In genomic region chr1:69790337-69791250, GRCm38 (mm10) we compare ENCODE assay signal across 8 mouse cellular contexts. TPM values are rescaled to one million over a fixed set of nuclear protein-coding genes. Genes with fewer than 3 reads are reported as not detected.
DNase-seq lines count a peak whose midpoint lies in the region; ATAC-seq and TF ChIP-seq lines count a peak whose summit lies in the region.

No protein-coding gene starts in this region.

- H3K27ac ChIP-seq in embryonic facial prominence, embryonic 10.5 days (replicated peaks): no peak overlapping the region
- H3K27ac ChIP-seq in heart, embryonic 12.5 days (ENCODE audit: poor library complexity, severe bottlenecking): no peak overlapping the region
- no peak overlapping the region for H3K27ac ChIP-seq in kidney, postnatal 0 days
- no peak overlapping the region for H3K27ac ChIP-seq in limb, embryonic 15.5 days

- no peaks in the 10 kb centered on the region; the same call in 1 of the 2 replicates for H3K4me1 ChIP-seq in embryonic facial prominence, embryonic 10.5 days
- no peaks in the 10 kb centered on the region for H3K4me1 ChIP-seq in heart, embryonic 12.5 days (replicated peaks)
- no peaks in the 10 kb centered on the region for H3K4me1 ChIP-seq in kidney, postnatal 0 days (replicated peaks; ENCODE audit: insufficient read depth, low read length)
- H3K4me1 ChIP-seq in limb, embryonic 15.5 days: no peaks in the 10 kb centered on the region

- H3K4me2 ChIP-seq in heart, embryonic 12.5 days: peak overlapping the region; percentile 24; the same call in 1 of the 2 replicates
- peak overlapping the region; percentile 55 for H3K4me2 ChIP-seq in kidney, postnatal 0 days (ENCODE audit: low read length)
- H3K4me2 ChIP-seq in limb, embryonic 15.5 days: peak overlapping the region; percentile 40

- no peaks in the 10 kb centered on the region for H3K9me3 ChIP-seq in embryonic facial prominence, embryonic 10.5 days
- H3K9me3 ChIP-seq in heart, embryonic 12.5 days (replicated peaks): no peaks in the 10 kb centered on the region
- no peaks in the 10 kb centered on the region for H3K9me3 ChIP-seq in kidney, postnatal 0 days (replicated peaks; ENCODE audit: low read length)
- H3K9me3 ChIP-seq in limb, embryonic 15.5 days: no peaks in the 10 kb centered on the region

- H3K36me3 ChIP-seq in embryonic facial prominence, embryonic 10.5 days (replicated peaks): no peaks in the 10 kb centered on the region
- no peaks in the 10 kb centered on the region for H3K36me3 ChIP-seq in heart, embryonic 12.5 days
- no peaks in the 10 kb centered on the region for H3K36me3 ChIP-seq in kidney, postnatal 0 days (ENCODE audit: insufficient read depth, low read length)
- no peaks in the 10 kb centered on the region for H3K36me3 ChIP-seq in limb, embryonic 15.5 days

- peak; percentile 88 for ATAC-seq in CD4-positive, CD25-positive, alpha-beta regulatory T cell, adult 4 months
- no peak for ATAC-seq in heart, embryonic 12.5 days (ENCODE audit: insufficient number of reproducible peaks, low FRiP score)
- ATAC-seq in kidney, postnatal 0 days (replicated peaks; ENCODE audit: low FRiP score, low read depth): no peak
- no peak for ATAC-seq in limb, embryonic 15.5 days (ENCODE audit: insufficient number of reproducible peaks, low FRiP score, low TSS enrichment, low read depth)

- peak; percentile 89 for TF ChIP-seq CTCF in kidney, postnatal 0 days (IDR thresholded peaks at IDR 0.05; ENCODE audit: low read depth)

- H3K9ac ChIP-seq in heart, embryonic 12.5 days: no peak overlapping the region
- no peak overlapping the region for H3K9ac ChIP-seq in kidney, postnatal 0 days (ENCODE audit: low read depth, low read length)
- no peak overlapping the region for H3K9ac ChIP-seq in limb, embryonic 15.5 days

- H3K4me3 ChIP-seq in embryonic facial prominence, embryonic 10.5 days: peak overlapping the region; percentile 31
- H3K4me3 ChIP-seq in heart, embryonic 12.5 days: 0 out of 2 replicates have a peak overlapping the region, but pooled peaks have one; percentile 13
- peak overlapping the region; percentile 20 for H3K4me3 ChIP-seq in kidney, postnatal 0 days (replicated peaks; ENCODE audit: low read depth, low read length)
- peak overlapping the region; percentile 24 for H3K4me3 ChIP-seq in limb, embryonic 15.5 days

- peak; percentile 16 for DNase-seq in adrenal gland, adult 8-10 months
- DNase-seq in embryonic facial prominence, embryonic 10.5 days (ENCODE audit: low spot score): peak; percentile 62
- DNase-seq in kidney, postnatal 0 days (ENCODE audit: low spot score): peak; percentile 87
- DNase-seq in natural killer cell, adult 2 months (ENCODE audit: low spot score in 2 of 2): peak; percentile 20 to 28
- peak; percentile 79 for DNase-seq in thymus, postnatal 0 days (ENCODE audit: low spot score)

- H3K27me3 ChIP-seq in embryonic facial prominence, embryonic 10.5 days (replicated peaks; ENCODE audit: low read depth, poor library complexity, severe bottlenecking): no peaks in the 10 kb centered on the region
- no peaks in the 10 kb centered on the region for H3K27me3 ChIP-seq in heart, embryonic 12.5 days (replicated peaks)
- H3K27me3 ChIP-seq in kidney, postnatal 0 days (ENCODE audit: insufficient read depth, low read length): no peaks in the 10 kb centered on the region
- H3K27me3 ChIP-seq in limb, embryonic 15.5 days: no peaks in the 10 kb centered on the region

- WGBS in embryonic facial prominence, embryonic 10.5 days: 48% methylated on average over 28 of the region's 28 CpGs
- 50% methylated on average over 28 of the region's 28 CpGs for WGBS in heart, embryonic 12.5 days
- WGBS in kidney, postnatal 0 days: 30% methylated on average over 28 of the region's 28 CpGs
- 35% methylated on average over 28 of the region's 28 CpGs for WGBS in limb, embryonic 15.5 days

RNA-seq across cellular contexts. Expression of gene Spag16, which starts 36.2 kb away (rescaled TPM):
- under 1 TPM; 0.59 to 0.81 TPM for polyA plus RNA-seq in CD4-positive, CD25-positive, alpha-beta regulatory T cell, adult 4 months (2017; shearing (Covaris generic))
- total RNA-seq in adrenal gland, adult 8-10 months (2022): not detected
- polyA plus RNA-seq in embryonic facial prominence, embryonic 10.5 days (2016; fragmentation: Nextera tagmentation; extraction: Ambion mirVana): 2.0 and 2.2 TPM in 2 replicates
- polyA plus RNA-seq in heart, embryonic 12.5 days (2016; fragmentation: Nextera tagmentation; extraction: Ambion mirVana): 0.66 and 0.83 TPM in 2 replicates
- polyA plus RNA-seq in kidney, postnatal 0 days (2015; fragmentation: Nextera tagmentation; extraction: Ambion mirVana): 0.56 and 0.71 TPM in 2 replicates
- 0.17 and 0.19 TPM in 2 replicates for polyA plus RNA-seq in limb, embryonic 15.5 days (2015; fragmentation: Nextera tagmentation; extraction: Ambion mirVana)
- polyA plus RNA-seq in thymus, postnatal 0 days (2015; fragmentation: Nextera tagmentation; extraction: Ambion mirVana): 0.37 and 0.60 TPM in 2 replicates

Comparison
In these comparisons a context has a peak if more than half of its experiments do, and no peak if none do; other contexts are left out.
1. DNase-seq: peak in every context shown above with its lines; median percentile 87 in kidney, postnatal 0 days; 79 in thymus, postnatal 0 days; 62 in embryonic facial prominence, embryonic 10.5 days; 24 in natural killer cell, adult 2 months; 16 in adrenal gland, adult 8-10 months.